Mouse (Mus musculus) liver, adult 2 months (tissue): ENCODE data around the gene Prok1. TPM values are rescaled to one million over a fixed set of nuclear protein-coding genes. Genes with fewer than 3 reads are reported as not detected.

Experiments used
- DNase-seq: peaks from one replicate; pipeline ENCODE4 v3.0.0-alpha.2; 2011; ENCODE audit warnings: low read depth, low spot score; ENCODE audit errors: extremely low read depth
- H3K27ac ChIP-seq: fragments of 200-500 bp; replicated peaks from 2 replicates; pipeline ENCODE4 v1.5.1; 2012; ENCODE audit warnings: low read depth, mild to moderate bottlenecking, control low read depth, inconsistent platforms, low read length; ENCODE audit not compliant: insufficient read depth
- H3K27me3 ChIP-seq: fragments of 200-500 bp; 2 replicates; pipeline ENCODE4 v1.6.1; 2012; ENCODE audit warnings: mild to moderate bottlenecking, moderate library complexity, low read length, inconsistent platforms; ENCODE audit not compliant: control insufficient read depth, insufficient read depth
- H3K36me3 ChIP-seq: fragments of 200-500 bp; 2 replicates; pipeline ENCODE4 v1.6.1; 2012; ENCODE audit warnings: low read length, inconsistent platforms; ENCODE audit not compliant: control insufficient read depth, insufficient read depth
- H3K4me1 ChIP-seq: fragments of 200-500 bp; 2 replicates; pipeline ENCODE4 v1.6.1; 2011; ENCODE audit warnings: low read length; ENCODE audit not compliant: control insufficient read depth, insufficient read depth
- H3K4me3 ChIP-seq: fragments of 200-500 bp; 2 replicates; pipeline ENCODE4 v1.5.1; 2011; ENCODE audit warnings: low read depth, mild to moderate bottlenecking, control low read depth, low read length, moderate library complexity; ENCODE audit not compliant: insufficient read depth
- H3K79me2 ChIP-seq: fragments of 200-500 bp; 2 replicates; pipeline ENCODE4 v1.6.1; 2012; ENCODE audit warnings: inconsistent platforms, mild to moderate bottlenecking, low read length, moderate library complexity; ENCODE audit not compliant: control insufficient read depth, insufficient read depth
- H3K9ac ChIP-seq: fragments of 200-500 bp; 2 replicates; pipeline ENCODE4 v1.6.1; 2012; ENCODE audit warnings: low read depth, mild to moderate bottlenecking, control low read depth, inconsistent platforms, low read length
- CTCF ChIP-seq: fragments of 200-500 bp; IDR thresholded peaks from 2 replicates; pipeline ENCODE4 v1.5.1; 2011; ENCODE audit warnings: low read depth, low read length, control low read depth
- POLR2A ChIP-seq: fragments of 200-500 bp; IDR thresholded peaks from 2 replicates; pipeline ENCODE4 v1.6.1; 2011; ENCODE audit warnings: low read length, control low read depth; ENCODE audit not compliant: insufficient read depth; ENCODE audit errors: extremely low read depth
- WGBS: fragments of 180-500 bp; shearing (Covaris S2); methylation state at CpG from one replicate; pipeline ENCODE4 v1.1.7; 2018; 5-methylcytosine and 5-hydroxymethylcytosine counted together
- polyA plus RNA-seq: library from polyadenylated mRNA; depleted of rRNA; stranded (reverse); fragments of >200 nt; gene quantifications from 2 replicates; pipeline ENCODE4 v1.2.3, GENCODE M21; 2012; rRNA removed
- total RNA-seq: library from RNA; depleted of rRNA; stranded (reverse); fragments of >200 nt; gene quantifications from 2 replicates; pipeline ENCODE4 v1.2.3, GENCODE M21; 2014; rRNA removed

Prok1 gene
- total and polyA plus RNA-seq, 2 experiments: 1.2 to 5.6 TPM

GRCm38 (mm10) chr3:107201310-107202180 lies 38.0 kb downstream of the Prok1 start:
- Histone ChIP-seq H3K9ac (no peak overlapping the region), H3K79me2 (no peaks in the 10 kb centered on the region), H3K36me3 (no peaks in the 10 kb centered on the region), H3K27me3 (no peaks in the 10 kb centered on the region), H3K4me1 (no peaks in the 10 kb centered on the region), H3K27ac (no peak overlapping the region), H3K4me3 (no peak overlapping the region)
- no peak for TF ChIP-seq CTCF
- no peak for TF ChIP-seq POLR2A
- DNase-seq: no peak
- 70% methylated on average over 9 of the region's 9 CpGs for WGBS

GRCm38 (mm10) chr3:107188226-107188899 lies 51.1 kb downstream of the Prok1 start:
- DNase-seq: no peak
- Histone ChIP-seq H3K4me1 (no peaks in the 10 kb centered on the region), H3K27ac (no peak overlapping the region), H3K36me3 (no peaks in the 10 kb centered on the region), H3K27me3 (no peaks in the 10 kb centered on the region), H3K4me3 (no peak overlapping the region), H3K9ac (no peak overlapping the region), H3K79me2 (no peaks in the 10 kb centered on the region)
- TF ChIP-seq CTCF: peak; percentile 48; the same call in 1 of the 2 replicates
- no peak for TF ChIP-seq POLR2A
- 50% methylated on average over 6 of the region's 6 CpGs for WGBS

GRCm38 (mm10) chr3:107187022-107187421 lies 52.5 kb downstream of the Prok1 start:
- no peaks in the 10 kb centered on the region for H3K36me3 ChIP-seq
- H3K79me2 ChIP-seq: no peaks in the 10 kb centered on the region
- no peak for DNase-seq
- H3K27me3 ChIP-seq: no peaks in the 10 kb centered on the region
- H3K9ac ChIP-seq: no peak overlapping the region
- TF ChIP-seq CTCF: no peak
- no peak for TF ChIP-seq POLR2A
- H3K4me1 ChIP-seq: no peaks in the 10 kb centered on the region
- H3K27ac ChIP-seq: no peak overlapping the region
- H3K4me3 ChIP-seq: no peak overlapping the region
- 82% methylated on average over 4 of the region's 4 CpGs for WGBS

GRCm38 (mm10) chr3:107185597-107185996 lies 53.9 kb downstream of the Prok1 start:
- no peak for DNase-seq
- Histone ChIP-seq H3K79me2 (no peaks in the 10 kb centered on the region), H3K27ac (no peak overlapping the region), H3K36me3 (no peaks in the 10 kb centered on the region), H3K4me3 (no peak overlapping the region), H3K4me1 (no peaks in the 10 kb centered on the region), H3K9ac (no peak overlapping the region), H3K27me3 (no peaks in the 10 kb centered on the region)
- 72% methylated on average over 3 of the region's 3 CpGs for WGBS
- TF ChIP-seq POLR2A: no peak
- no peak for TF ChIP-seq CTCF

GRCm38 (mm10) chr3:107183178-107183577 lies 56.3 kb downstream of the Prok1 start:
- DNase-seq: no peak
- H3K4me3 ChIP-seq: no peak overlapping the region
- 76% methylated on average over 3 of the region's 3 CpGs for WGBS
- no peaks in the 10 kb centered on the region for H3K79me2 ChIP-seq
- H3K9ac ChIP-seq: no peak overlapping the region
- no peak for TF ChIP-seq POLR2A
- TF ChIP-seq CTCF: no peak
- H3K27me3 ChIP-seq: no peaks in the 10 kb centered on the region
- H3K4me1 ChIP-seq: no peaks in the 10 kb centered on the region
- no peaks in the 10 kb centered on the region for H3K36me3 ChIP-seq
- H3K27ac ChIP-seq: no peak overlapping the region

Other genes with a start within 250 kb of the Prok1 start
- gene Kcna3, start 203.5 kb downstream of the Prok1 start, total RNA-seq: 0.09 and 0.13 TPM in 2 replicates
- gene Kcna3, start 203.5 kb downstream of the Prok1 start, polyA plus RNA-seq: 0.21 and 0.33 TPM in 2 replicates
- gene Kcna2, start 138.6 kb downstream of the Prok1 start, total RNA-seq: 1.2 and 1.3 TPM in 2 replicates
- gene Kcna2, start 138.6 kb downstream of the Prok1 start, polyA plus RNA-seq: 0.29 and 0.54 TPM in 2 replicates
- not detected in 2 replicates for gene Kcna10, start 56.7 kb downstream of the Prok1 start, total RNA-seq
- gene Kcna10, start 56.7 kb downstream of the Prok1 start, polyA plus RNA-seq: not detected in 2 replicates
- gene Cym, start 18.0 kb downstream of the Prok1 start, total RNA-seq: 0.09 and 0.13 TPM in 2 replicates
- gene Cym, start 18.0 kb downstream of the Prok1 start, polyA plus RNA-seq: 0.14 TPM in 1 of 2 replicates, not detected in the other
- gene A630076J17Rik, start 9.1 kb downstream of the Prok1 start, total RNA-seq: not detected in 2 replicates
- not detected in 2 replicates for gene A630076J17Rik, start 9.1 kb downstream of the Prok1 start, polyA plus RNA-seq
- gene Lamtor5, start 39.2 kb upstream of the Prok1 start, total RNA-seq: 50.9 and 52.1 TPM in 2 replicates
- gene Lamtor5, start 39.2 kb upstream of the Prok1 start, polyA plus RNA-seq: 48.9 and 54.5 TPM in 2 replicates
- gene Slc16a4, start 51.5 kb upstream of the Prok1 start, total RNA-seq: not detected in 2 replicates
- gene Slc16a4, start 51.5 kb upstream of the Prok1 start, polyA plus RNA-seq: not detected in 2 replicates
- 17.2 and 17.7 TPM in 2 replicates for gene Rbm15, start 94.0 kb upstream of the Prok1 start, total RNA-seq
- gene Rbm15, start 94.0 kb upstream of the Prok1 start, polyA plus RNA-seq: 4.2 and 4.4 TPM in 2 replicates
- 0.07 TPM in 1 of 2 replicates, not detected in the other for gene Kcnc4, start 219.8 kb upstream of the Prok1 start, total RNA-seq
- 0.05 and 0.06 TPM in 2 replicates for gene Kcnc4, start 219.8 kb upstream of the Prok1 start, polyA plus RNA-seq